Mouse (Mus musculus) cortical plate, adult 2 months (tissue): Measurements from ENCODE around the gene Pik3r4.

Source experiments
- CTCF ChIP-seq: fragments of 200-500 bp; IDR thresholded peaks from 2 replicates; pipeline ENCODE4 v1.5.1; 2011; ENCODE audit warnings: mild to moderate bottlenecking, control low read depth, low read length; ENCODE audit not compliant: insufficient read depth; ENCODE audit errors: extremely low read depth
- POLR2A ChIP-seq: fragments of 200-500 bp; IDR thresholded peaks from 2 replicates; pipeline ENCODE4 v1.6.1; 2011; ENCODE audit warnings: mild to moderate bottlenecking, low read length, control low read depth; ENCODE audit not compliant: insufficient read depth; ENCODE audit errors: extremely low read depth

DNA sequence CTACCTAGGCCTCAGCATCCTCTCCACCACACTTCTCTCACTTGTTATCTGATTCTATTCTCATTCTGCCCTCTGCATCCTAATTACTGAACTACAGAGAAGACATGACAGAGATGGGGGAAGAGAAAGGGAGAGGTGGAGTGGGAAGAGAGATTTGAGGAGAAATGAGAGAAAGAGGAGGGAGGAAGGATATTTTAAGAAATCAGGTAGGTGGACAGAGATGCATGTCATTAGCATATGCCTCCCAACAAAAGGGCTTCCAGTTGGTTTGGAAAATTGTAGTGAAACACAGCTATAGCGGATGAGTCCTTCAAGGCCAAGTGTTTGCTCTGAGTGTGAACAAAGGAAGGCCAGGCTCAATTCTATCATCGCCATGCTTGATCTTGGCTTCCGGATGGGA, 69.3 kb downstream of the Pik3r4 start:
- TF ChIP-seq CTCF (no peak), POLR2A (no peak)
